Mouse (Mus musculus) cerebellum, adult 2 months (tissue): ENCODE results near the gene Psmd5. TPM values are rescaled to one million over a fixed set of nuclear protein-coding genes. Genes with fewer than 3 reads are reported as not detected.
"Not testable (repeated sequence)": the region's sequence is repeated elsewhere in the genome, so short reads cannot be mapped to it uniquely, and the experiment has no call there.

Experiments
- DNase-seq, 2 experiments: peaks; one replicate each; pipeline ENCODE4 v3.0.0; 2021
- H3K27ac ChIP-seq: fragments of 200-500 bp; 2 replicates; pipeline ENCODE4 v1.5.1; 2012; ENCODE audit warnings: low read length, control low read depth, inconsistent platforms; ENCODE audit not compliant: insufficient read depth
- H3K27me3 ChIP-seq: fragments of 200-500 bp; 2 replicates; pipeline ENCODE4 v1.6.1; 2012; ENCODE audit warnings: inconsistent platforms, mild to moderate bottlenecking, low read length, moderate library complexity; ENCODE audit not compliant: control insufficient read depth, insufficient read depth
- H3K4me1 ChIP-seq: fragments of 200-500 bp; 2 replicates; pipeline ENCODE4 v1.6.1; 2011; ENCODE audit warnings: low read length; ENCODE audit not compliant: control insufficient read depth, insufficient read depth
- H3K4me3 ChIP-seq: fragments of 200-500 bp; replicated peaks from 2 replicates; pipeline ENCODE3; 2011; ENCODE audit warnings: mild to moderate bottlenecking, low read depth, low read length, control low read depth; ENCODE audit not compliant: insufficient read depth
- CTCF ChIP-seq: fragments of 200-500 bp; IDR thresholded peaks from 2 replicates; pipeline ENCODE4 v1.5.1; 2011; ENCODE audit warnings: low read depth, mild to moderate bottlenecking, control low read depth, low read length, moderate library complexity, borderline replicate concordance; ENCODE audit not compliant: insufficient read depth
- POLR2A ChIP-seq: fragments of 200-500 bp; IDR thresholded peaks from 2 replicates; pipeline ENCODE4 v1.6.1; 2011; ENCODE audit warnings: low read length, control low read depth, borderline replicate concordance; ENCODE audit not compliant: insufficient read depth
- WGBS: fragments of 180-500 bp; shearing (Covaris S2); methylation state at CpG from one replicate; pipeline ENCODE4 v1.1.7; 2018; 5-methylcytosine and 5-hydroxymethylcytosine counted together
- polyA plus RNA-seq: library from polyadenylated mRNA; depleted of rRNA; stranded (reverse); fragments of >200 nt; gene quantifications from 2 replicates; pipeline ENCODE4 v1.2.3, GENCODE M21; 2012

Psmd5 gene
- polyA plus RNA-seq, 1 experiment = 52.9 TPM

DNA sequence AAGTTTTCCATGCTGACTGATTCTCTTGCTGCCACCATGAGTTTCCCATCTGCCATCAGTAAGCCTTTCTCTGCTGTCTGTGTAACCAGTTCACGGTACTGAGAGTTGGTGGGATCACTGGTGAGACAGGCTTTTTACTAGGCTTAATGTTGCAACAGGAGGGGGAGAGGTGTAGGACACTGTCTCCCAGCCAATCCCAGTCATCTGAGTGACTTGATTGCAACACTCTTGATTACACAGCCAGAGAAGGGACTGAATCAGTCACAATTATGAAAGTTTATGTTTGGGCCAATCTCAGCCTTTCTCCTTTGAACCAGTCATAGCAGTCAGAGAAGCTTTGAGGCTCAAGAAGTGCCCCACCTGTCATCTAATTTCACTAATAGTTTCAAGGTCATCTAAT lies 46.7 kb downstream of the Psmd5 start:
- DNase-seq = no peak
- H3K4me3 ChIP-seq = no peak overlapping the region
- 80% methylated on average over 1 of the region's 1 CpGs for WGBS

GRCm38 (mm10) chr2:34827591-34827990 lies 47.2 kb downstream of the Psmd5 start:
- 91% methylated on average over 4 of the region's 4 CpGs for WGBS
- no peak overlapping the region for H3K27ac ChIP-seq
- H3K27me3 ChIP-seq = no peaks in the 10 kb centered on the region
- no peak for TF ChIP-seq CTCF
- no peak for TF ChIP-seq POLR2A
- no peak overlapping the region for H3K4me3 ChIP-seq
- peaks cover 3% of the 10 kb centered on the region; the same call in 1 of the 2 replicates for H3K4me1 ChIP-seq
- DNase-seq = no peak

More for the DNA sequence above, 46.7 kb downstream of the Psmd5 start:
- no peak overlapping the region for H3K27ac ChIP-seq
- no peaks in the 10 kb centered on the region for H3K27me3 ChIP-seq
- TF ChIP-seq POLR2A (no peak), CTCF (no peak)
- H3K4me1 ChIP-seq = peaks cover 3% of the 10 kb centered on the region; the same call in 1 of the 2 replicates

DNA sequence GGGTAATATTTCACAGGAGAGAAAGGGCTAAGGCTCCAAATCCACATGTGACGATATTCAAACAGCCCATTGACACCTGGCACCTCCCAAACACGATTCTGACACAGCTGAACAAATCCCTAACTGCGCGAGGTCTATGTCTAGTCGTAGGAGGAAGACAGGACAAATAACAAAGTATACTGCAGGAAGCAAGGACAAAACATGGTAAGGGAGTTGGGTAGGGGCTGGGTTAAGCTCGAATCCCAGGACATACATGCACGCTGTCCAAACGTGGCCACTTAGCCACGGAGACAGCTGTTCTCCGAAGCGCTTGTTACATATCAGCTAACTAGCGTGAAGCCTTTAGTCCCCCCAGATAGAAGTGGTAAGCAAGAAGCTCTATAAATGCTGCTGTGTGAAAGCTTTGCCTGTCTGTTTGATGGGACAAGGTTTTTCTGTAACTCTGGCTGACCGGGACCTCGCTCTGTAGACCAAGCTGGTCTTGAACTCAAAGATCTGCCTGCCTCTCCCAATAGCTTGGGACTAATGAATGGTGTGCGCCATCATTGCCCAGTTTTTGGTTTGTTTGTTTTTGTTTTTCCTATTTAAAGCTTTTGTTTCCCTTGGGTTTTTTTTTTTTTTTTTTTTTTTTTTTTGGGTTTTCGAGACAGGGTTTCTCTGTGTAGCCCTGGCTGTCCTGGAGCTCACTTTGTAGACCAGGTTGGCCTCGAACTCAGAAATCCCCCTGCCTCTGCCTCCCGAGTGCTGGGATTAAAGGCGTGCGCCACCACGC lies 48.1 kb downstream of the Psmd5 start:
- WGBS = 33% methylated on average over 19 of the region's 21 CpGs
- peak overlapping the region; percentile 61 for H3K4me3 ChIP-seq
- TF ChIP-seq CTCF (no peak), POLR2A (no peak)
- H3K27ac ChIP-seq = 0 out of 2 replicates have a peak overlapping the region, but pooled peaks have one; percentile 1
- DNase-seq = no peak
- H3K4me1 ChIP-seq = peaks cover 3% of the 10 kb centered on the region; the same call in 1 of the 2 replicates
- H3K27me3 ChIP-seq = no peaks in the 10 kb centered on the region

- peak within 1 kb of the TSS; percentile 81 for H3K27ac ChIP-seq
- WGBS = under 1% methylated on average over 56 of the region's 57 CpGs
- H3K27me3 ChIP-seq = no peaks in the 10 kb centered on the region
- no peak for TF ChIP-seq CTCF
- peak within 1 kb of the TSS; percentile 61 for H3K4me3 ChIP-seq
- peaks cover 3% of the 10 kb centered on the region; the same call in 1 of the 2 replicates for H3K4me1 ChIP-seq
- DNase-seq = peak; percentile 93 to 94
Observed at GRCm38 (mm10) chr2:34825827-34826459, 48.8 kb downstream of the Psmd5 start, which contains the start of gene Fbxw2. TSS of gene Fbxw2 (minus strand) at chr2:34826311.

DNA sequence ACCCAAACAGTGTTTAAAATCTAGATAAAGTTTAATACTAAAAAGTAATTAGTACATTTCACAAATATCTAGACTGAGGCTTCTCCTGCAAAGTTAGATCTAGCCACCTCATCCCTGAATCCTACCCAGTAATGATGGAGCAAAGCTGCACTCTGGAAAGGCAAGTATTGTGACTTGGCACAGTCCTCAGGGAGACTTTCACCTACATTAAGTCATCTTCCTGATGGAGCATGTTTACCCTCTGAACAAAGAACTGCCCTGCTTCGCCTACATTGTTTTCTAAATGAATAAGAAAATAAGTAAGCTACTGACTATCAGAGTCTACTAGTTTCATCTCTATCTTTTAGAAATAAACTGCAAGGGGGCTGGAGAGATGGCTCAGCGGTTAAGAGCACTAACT lies 56.3 kb downstream of the Psmd5 start:
- DNase-seq = no peak
- 95% methylated on average over 2 of the region's 2 CpGs for WGBS
- Histone ChIP-seq H3K27ac (no peak overlapping the region), H3K4me3 (no peak overlapping the region), H3K4me1 (no peaks in the 10 kb centered on the region), H3K27me3 (no peaks in the 10 kb centered on the region)
- TF ChIP-seq CTCF (no peak), POLR2A (no peak)

DNA sequence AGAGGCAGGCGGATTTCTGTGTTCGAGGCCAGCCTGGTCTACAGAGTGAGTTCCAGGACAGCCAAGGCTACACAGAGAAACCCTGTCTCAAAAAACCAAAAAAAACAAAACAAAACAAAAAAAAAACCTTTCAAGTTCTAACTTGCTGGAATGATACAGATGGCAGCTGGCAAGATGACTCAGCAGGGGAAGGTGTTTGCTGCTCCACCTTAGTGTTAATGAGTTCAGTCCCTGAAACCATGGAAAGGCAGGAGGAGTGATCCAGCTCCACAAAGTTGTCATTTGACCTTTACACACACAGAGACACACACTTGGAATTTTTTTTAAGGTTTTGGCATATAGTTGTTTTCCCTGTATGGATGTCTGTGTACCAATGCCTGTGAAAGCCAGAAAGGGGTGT lies 58.9 kb downstream of the Psmd5 start:
- not testable (repeated sequence) for H3K27ac ChIP-seq, H3K27me3 ChIP-seq, DNase-seq, H3K4me1 ChIP-seq, H3K4me3 ChIP-seq
- WGBS = 94% methylated on average over 2 of the region's 2 CpGs

DNA sequence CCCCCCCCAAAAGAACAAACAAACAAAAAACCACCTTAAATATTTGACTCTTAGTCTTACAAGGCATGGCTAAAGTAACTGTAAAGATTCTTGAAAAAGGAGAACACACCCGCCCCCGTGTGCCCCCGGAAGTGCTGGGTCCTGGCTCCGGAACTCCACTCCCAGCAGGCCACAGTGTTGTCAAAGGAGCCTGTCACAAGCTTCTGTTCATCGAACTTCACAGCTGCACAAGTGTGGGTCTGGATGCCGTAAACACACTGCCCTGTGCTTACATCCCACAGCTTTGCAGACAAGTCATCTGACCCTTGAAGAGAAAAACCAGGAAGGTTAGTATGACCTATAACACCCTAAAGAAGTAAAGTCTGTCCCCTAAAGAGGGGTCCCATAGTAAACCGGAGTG lies 62.1 kb downstream of the Psmd5 start:
- H3K27ac ChIP-seq = no peak overlapping the region
- TF ChIP-seq POLR2A (no peak), CTCF (no peak)
- WGBS = 61% methylated on average over 7 of the region's 7 CpGs
- no peak for DNase-seq
- H3K4me1 ChIP-seq = no peaks in the 10 kb centered on the region
- no peak overlapping the region for H3K4me3 ChIP-seq
- no peaks in the 10 kb centered on the region for H3K27me3 ChIP-seq

GRCm38 (mm10) chr2:34810775-34811174 lies 64.0 kb downstream of the Psmd5 start:
- TF ChIP-seq POLR2A (no peak), CTCF (no peak)
- Histone ChIP-seq H3K4me1 (no peaks in the 10 kb centered on the region; the same call in 1 of the 2 replicates), H3K4me3 (no peak overlapping the region), H3K27me3 (no peaks in the 10 kb centered on the region), H3K27ac (no peak overlapping the region)
- 91% methylated on average over 3 of the region's 3 CpGs for WGBS
- DNase-seq = no peak
